Mouse (Mus musculus) MEL-GATA-1-ER (cell line): ENCODE measurements around the gene Olfr285.

ENCODE experiments used
- DNase-seq: peaks from one replicate; pipeline ENCODE4 v3.0.0-alpha.2; 2012; ENCODE audit warnings: low read depth; ENCODE audit errors: extremely low read depth

Gene Olfr285

GRCm38 (mm10) chr15:98317177-98317724 is at the start of gene Olfr285:
TSS of gene Olfr285 (minus strand) at chr15:98317353.
- DNase-seq = no peak

- DNase-seq = no peak
Observed at GRCm38 (mm10) chr15:98340887-98341286, 23.7 kb upstream of the Olfr285 start, which contains the start of gene Olfr284. TSS of gene Olfr284 (minus strand) at chr15:98340987.

- no peak for DNase-seq
Observed at GRCm38 (mm10) chr15:98315703-98316102, 1.4 kb downstream of the Olfr285 start.

GRCm38 (mm10) chr15:98295628-98296551 is 21.3 kb downstream of the Olfr285 start, which contains the start of gene Zfp641:
TSS of gene Zfp641 (minus strand) at chr15:98296161.
- DNase-seq = no peak

- no peak for DNase-seq
Observed at GRCm38 (mm10) chr15:98293651-98294050, 23.5 kb downstream of the Olfr285 start.

- no peak for DNase-seq
Observed at GRCm38 (mm10) chr15:98288566-98288965, 28.6 kb downstream of the Olfr285 start.

GRCm38 (mm10) chr15:98286418-98286817 is 30.7 kb downstream of the Olfr285 start:
- no peak for DNase-seq
